Mouse (Mus musculus): Measurements from ENCODE around the gene St6galnac4. TPM values are rescaled to one million over a fixed set of nuclear protein-coding genes. Genes with fewer than 3 reads are reported as not detected.

St6galnac4 gene
- polyA plus RNA-seq, 1 experiment from 2014 or later: 25.3 TPM

GRCm38 (mm10) chr2:32599409-32599808, 12.5 kb downstream of the St6galnac4 start, which contains the start of gene St6galnac6:
St6galnac6 (plus strand) TSS chr2:32599709.
- DNase-seq (ENCODE audit: low spot score): no peak

DNA sequence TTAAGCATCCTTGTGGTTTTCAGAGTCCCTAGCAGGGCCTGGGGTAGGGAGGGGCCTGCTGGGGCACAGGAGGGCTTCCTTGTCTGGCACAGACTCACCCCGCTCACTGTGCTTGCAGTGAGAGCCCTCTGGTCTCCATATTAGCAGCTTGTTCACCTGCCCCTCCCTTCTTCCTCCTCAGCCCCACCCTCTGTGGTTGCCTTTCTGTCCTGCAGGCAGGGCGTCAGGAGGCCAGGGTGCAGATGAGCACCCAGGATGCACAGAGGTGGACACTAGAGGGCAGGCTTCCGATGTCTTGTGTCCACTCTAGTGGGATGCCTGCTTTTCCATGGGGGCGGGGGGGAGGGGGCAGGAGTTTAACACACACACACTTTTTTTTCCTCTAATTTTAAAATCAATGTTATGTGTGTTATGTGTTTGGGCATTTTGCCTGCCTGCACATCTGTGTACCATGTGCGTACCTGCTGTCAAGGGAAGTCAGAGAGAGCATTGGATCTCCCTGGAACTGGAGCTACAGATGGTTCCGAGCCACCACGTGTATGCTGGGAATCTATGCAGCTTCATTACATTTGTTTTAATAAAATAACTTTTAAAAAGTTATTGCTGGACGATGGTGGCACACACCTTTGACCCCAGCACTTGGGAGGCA, 14.6 kb downstream of the St6galnac4 start:
- peak; percentile 22 for DNase-seq (ENCODE audit: low spot score)

GRCm38 (mm10) chr2:32602600-32603054, 15.7 kb downstream of the St6galnac4 start:
- DNase-seq (ENCODE audit: low spot score): peak; percentile 82

- no peak for DNase-seq (ENCODE audit: low spot score)
These were observed 17.7 kb downstream of the St6galnac4 start for GRCm38 (mm10) chr2:32604631-32605030.

DNA sequence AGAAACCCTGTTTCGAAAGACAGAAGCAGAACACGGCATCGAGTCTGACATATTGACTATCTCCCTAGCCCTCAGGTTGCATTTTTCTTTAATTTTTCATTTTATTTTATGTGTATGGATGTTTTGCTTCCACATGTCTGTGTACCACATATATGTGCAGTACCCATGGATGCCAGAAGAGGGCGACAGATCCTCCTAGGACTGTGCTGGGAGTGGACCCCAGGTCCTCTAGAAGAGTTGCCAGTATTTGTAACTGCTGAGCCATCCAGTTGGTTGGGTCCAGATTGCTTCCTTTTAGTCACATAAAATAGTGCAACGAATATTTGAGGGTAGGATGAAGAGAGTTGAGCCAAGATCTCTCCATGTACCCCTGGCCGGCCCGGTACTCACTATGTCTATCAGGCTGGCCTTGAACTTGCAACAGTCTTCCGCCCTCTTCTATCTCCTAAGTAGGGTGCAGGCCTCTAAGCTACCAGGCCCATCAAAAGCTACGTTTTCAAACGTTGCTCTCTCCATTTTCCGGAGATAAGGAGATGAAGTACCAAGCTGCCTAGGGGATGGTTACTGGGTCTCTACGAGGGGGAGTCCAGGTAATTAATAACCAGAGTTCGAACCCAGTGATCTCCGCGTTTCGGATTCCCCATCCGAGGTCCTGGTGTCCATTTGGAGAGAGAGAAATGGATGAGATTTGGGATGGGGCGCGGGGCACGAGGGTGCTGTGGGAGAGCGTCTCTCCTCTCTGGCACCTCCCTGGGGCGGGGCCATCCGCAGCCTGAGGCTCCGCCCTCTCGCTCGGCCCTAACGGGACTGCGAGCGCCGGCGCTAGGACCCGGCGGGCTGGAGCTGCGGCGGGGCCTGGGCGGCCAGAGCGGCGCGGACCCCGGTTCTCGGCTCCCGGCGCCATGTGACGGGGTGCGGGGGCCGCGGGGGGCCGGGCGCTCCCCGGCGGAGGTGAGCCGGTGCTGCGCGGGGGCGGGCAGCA, 19.6 kb downstream of the St6galnac4 start:
- peak; percentile 76 for DNase-seq (ENCODE audit: low spot score)

DNA sequence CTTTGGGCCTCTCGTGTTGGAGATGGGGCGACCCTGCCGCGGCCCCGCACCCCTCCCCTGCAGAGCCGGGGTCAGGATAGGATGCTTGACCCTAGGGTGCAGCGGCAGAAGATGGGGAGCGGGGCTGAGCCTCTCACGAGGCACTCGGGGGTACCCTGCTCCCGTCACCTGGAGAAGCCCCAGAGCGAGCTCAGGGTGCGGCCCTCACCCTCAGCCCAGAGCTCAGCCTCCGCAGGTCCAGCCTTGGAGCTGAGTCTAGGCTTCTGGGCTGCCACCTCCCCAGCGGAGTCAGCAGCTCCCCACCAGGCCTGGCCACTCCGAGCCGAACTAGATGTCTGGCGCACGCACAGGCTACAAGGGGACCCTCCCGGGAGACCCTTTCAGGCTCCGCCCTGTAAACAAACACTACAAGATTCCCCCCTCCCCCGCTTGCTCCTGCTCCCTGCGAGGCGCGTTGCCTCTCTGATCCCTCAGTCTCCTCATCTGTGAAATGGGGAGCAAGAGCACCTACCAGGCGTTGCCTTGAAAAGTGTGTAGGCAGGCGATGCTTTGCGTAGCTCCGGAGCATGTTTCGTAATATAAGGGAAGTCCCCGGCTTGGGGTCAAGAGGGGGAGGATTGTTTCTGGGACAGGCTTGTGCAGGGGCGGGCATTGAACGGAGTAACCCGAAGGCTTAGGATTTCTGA, 20.5 kb downstream of the St6galnac4 start:
- DNase-seq (ENCODE audit: low spot score): peak; percentile 37

DNA sequence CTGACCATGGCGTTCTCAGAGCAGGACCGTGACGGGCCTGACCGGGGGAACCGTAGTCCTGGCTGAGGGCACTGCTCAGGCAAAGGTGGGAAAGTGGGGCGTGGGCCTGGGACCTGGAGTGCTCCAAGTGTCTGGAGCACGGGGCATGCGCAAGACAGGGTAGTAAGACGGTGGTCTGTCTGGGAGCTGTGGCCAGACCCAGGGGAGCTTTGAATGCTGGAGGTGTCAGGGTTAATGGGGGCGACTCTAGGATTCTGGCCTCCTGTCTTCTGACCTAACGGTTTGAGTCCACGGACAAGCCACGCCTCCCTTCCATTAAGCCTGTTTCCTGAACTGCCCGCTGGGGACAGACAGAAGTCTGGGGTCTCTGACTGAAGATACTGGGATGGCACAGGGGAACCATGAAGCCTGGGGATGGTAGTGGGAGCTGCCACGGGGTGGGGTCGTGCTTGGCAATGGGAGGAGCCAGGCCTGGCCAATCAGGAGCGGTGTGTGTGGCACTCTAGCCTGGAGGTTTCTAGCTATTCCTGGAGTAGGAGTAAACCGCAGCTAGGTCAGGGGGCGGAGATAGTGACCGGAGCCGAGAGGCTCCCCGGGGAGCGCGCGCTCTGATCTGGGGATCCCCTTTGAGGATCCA, 21.4 kb downstream of the St6galnac4 start:
- no peak for DNase-seq (ENCODE audit: low spot score)

GRCm38 (mm10) chr2:32608778-32609435, 22.0 kb downstream of the St6galnac4 start:
- DNase-seq (ENCODE audit: low spot score): peak; percentile 47

- DNase-seq (ENCODE audit: low spot score): peak; percentile 59
These were observed 23.8 kb downstream of the St6galnac4 start for GRCm38 (mm10) chr2:32610610-32611229.

DNA sequence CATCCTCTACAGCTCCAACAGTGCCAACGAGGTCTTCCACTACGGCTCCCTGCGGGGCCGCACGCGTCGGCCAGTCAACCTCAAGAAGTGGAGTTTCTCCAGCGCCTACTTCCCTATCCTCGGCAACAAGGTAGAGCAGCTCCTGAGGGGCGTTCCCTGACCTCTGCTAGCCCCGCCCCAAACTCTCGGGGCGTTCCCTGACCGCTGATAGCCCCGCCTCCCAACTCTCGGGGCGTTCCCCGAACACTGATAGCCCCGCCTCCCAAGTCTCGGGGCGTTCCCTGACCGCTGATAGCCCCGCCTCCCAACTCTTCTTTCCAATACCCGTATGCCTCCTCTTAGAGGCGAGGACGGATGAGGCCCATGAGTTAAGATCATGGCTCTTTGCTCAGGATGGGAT, 25.4 kb downstream of the St6galnac4 start:
- no peak for DNase-seq (ENCODE audit: low spot score)

GRCm38 (mm10) chr2:32617109-32617508, 30.2 kb downstream of the St6galnac4 start:
- no peak for DNase-seq (ENCODE audit: low spot score)

DNA sequence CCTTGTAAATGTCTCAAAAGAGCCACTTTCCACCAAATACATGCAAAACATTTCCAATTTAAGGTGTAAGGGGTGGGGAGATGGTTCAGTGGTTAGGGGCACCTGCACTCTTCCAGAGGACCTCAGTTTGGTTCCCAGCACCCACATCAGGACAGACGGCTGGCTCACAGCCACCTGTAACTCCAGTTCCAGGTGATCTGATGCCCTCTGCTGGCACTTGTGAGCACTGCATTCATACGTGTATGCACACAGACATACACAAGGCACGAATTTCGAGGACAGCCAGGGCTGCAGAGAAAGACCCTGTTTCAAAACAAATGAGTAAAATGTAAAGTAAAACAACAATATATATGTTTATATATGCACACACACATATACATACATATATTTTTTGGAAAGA, 30.7 kb downstream of the St6galnac4 start:
- DNase-seq (ENCODE audit: low spot score): no peak

- no peak for DNase-seq (ENCODE audit: low spot score)
These were observed 31.2 kb downstream of the St6galnac4 start for GRCm38 (mm10) chr2:32618051-32618450.

- no peak for DNase-seq (ENCODE audit: low spot score)
These were observed 34.0 kb downstream of the St6galnac4 start for GRCm38 (mm10) chr2:32620682-32621516.

GRCm38 (mm10) chr2:32621517-32621859, 34.6 kb downstream of the St6galnac4 start, which contains the start of gene Ak1:
Ak1 (plus strand) TSS chr2:32621758.
- no peak for DNase-seq (ENCODE audit: low spot score)

DNA sequence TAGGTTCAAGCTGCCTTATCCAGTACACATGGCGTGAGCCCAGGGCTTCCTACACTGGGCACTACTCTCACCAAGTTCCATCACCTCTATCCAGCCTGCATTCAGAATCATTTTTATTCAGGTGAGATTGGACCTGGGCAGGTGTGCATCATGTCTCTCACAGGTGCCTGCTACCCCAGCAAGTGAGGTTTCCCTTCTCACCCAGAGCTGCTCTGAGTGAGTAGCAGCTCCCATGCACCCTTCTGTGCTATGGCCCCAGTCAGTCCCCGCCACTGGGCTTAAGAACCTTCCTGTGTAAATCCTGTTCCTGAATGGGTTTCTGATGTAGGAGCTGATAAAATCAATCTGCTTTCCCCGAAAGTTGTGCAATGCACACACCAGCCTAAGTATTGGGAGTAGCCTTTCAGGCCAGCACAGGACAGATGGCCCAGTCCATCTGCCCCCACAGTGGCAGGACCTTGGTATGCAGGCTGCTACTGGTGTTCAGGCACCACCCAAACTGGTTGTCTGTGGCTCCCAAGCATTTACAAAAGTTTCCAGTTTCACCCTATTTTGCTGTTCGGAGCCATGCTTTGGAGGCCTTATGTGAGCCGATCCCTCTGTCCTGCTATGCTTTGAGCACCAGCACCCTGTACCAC, 37.3 kb downstream of the St6galnac4 start:
- DNase-seq (ENCODE audit: low spot score): no peak

- DNase-seq (ENCODE audit: low spot score): no peak
These were observed 38.4 kb downstream of the St6galnac4 start for GRCm38 (mm10) chr2:32625212-32625872.
